Mouse (Mus musculus) cerebellum, postnatal 36 days (tissue): ENCODE measurements around the gene Scyl2.
"Not testable (repeated sequence)": the region's sequence is repeated elsewhere in the genome, so short reads cannot be mapped to it uniquely, and the experiment has no call there.

Experiments
- DNase-seq, 2 experiments: peaks; one replicate each; pipeline ENCODE4 v3.0.0; 2021 to 2022; ENCODE audit warnings: mixed read lengths in 2 of 2

Scyl2 gene

GRCm38 (mm10) chr10:89686139-89686808 lies at the start of gene Scyl2:
TSS of gene Scyl2 (minus strand) at chr10:89686285.
- peak; percentile 93 to 96 for DNase-seq

- peak; percentile 91 to 94 for DNase-seq
Measured at GRCm38 (mm10) chr10:89732001-89732794, 46.1 kb upstream of the Scyl2 start, which contains the start of gene Actr6. TSS of gene Actr6 (minus strand) at chr10:89732295.

GRCm38 (mm10) chr10:89731341-89731740 lies 45.3 kb upstream of the Scyl2 start:
- DNase-seq = no peak

- no peak for DNase-seq
Measured at GRCm38 (mm10) chr10:89730386-89730785, 44.3 kb upstream of the Scyl2 start.

- no peak for DNase-seq
Measured at GRCm38 (mm10) chr10:89722247-89723195, 36.4 kb upstream of the Scyl2 start.

- DNase-seq = no peak
Measured at GRCm38 (mm10) chr10:89720796-89721195, 34.7 kb upstream of the Scyl2 start.

GRCm38 (mm10) chr10:89720252-89720651 lies 34.2 kb upstream of the Scyl2 start:
- no peak for DNase-seq

- no peak for DNase-seq
Measured at GRCm38 (mm10) chr10:89714910-89715309, 28.8 kb upstream of the Scyl2 start.

GRCm38 (mm10) chr10:89708720-89709119 lies 22.6 kb upstream of the Scyl2 start:
- no peak for DNase-seq

- no peak for DNase-seq
Measured at GRCm38 (mm10) chr10:89707397-89707796, 21.3 kb upstream of the Scyl2 start.

- no peak for DNase-seq
Measured at GRCm38 (mm10) chr10:89703042-89703441, 17.0 kb upstream of the Scyl2 start.

GRCm38 (mm10) chr10:89697956-89698355 lies 11.9 kb upstream of the Scyl2 start:
- DNase-seq = no peak

- DNase-seq = not testable (repeated sequence)
Measured at GRCm38 (mm10) chr10:89696270-89696669, 10.2 kb upstream of the Scyl2 start.

GRCm38 (mm10) chr10:89695194-89695911 lies 9.3 kb upstream of the Scyl2 start:
- no peak for DNase-seq

GRCm38 (mm10) chr10:89690021-89690420 lies 3.9 kb upstream of the Scyl2 start:
- no peak for DNase-seq

- DNase-seq = no peak
Measured at GRCm38 (mm10) chr10:89687455-89687854, 1.4 kb upstream of the Scyl2 start.

GRCm38 (mm10) chr10:89685391-89686138 lies 520 bp downstream of the Scyl2 start:
- DNase-seq = peak in 1 of 2 experiments; percentile 55

GRCm38 (mm10) chr10:89682961-89683360 lies 3.1 kb downstream of the Scyl2 start:
- no peak for DNase-seq

GRCm38 (mm10) chr10:89682157-89682556 lies 3.9 kb downstream of the Scyl2 start:
- no peak for DNase-seq

GRCm38 (mm10) chr10:89681706-89682105 lies 4.4 kb downstream of the Scyl2 start:
- no peak for DNase-seq

- DNase-seq = no peak
Measured at GRCm38 (mm10) chr10:89680517-89680916, 5.6 kb downstream of the Scyl2 start.
